ENCODE assay signal across 8 mouse cellular contexts in genomic region chr4:148901275-148902052, GRCm38 (mm10).
DNase-seq lines count a peak whose midpoint lies in the region; ATAC-seq and TF ChIP-seq lines count a peak whose summit lies in the region.

No protein-coding gene starts in this region.

- under 1% methylated on average over 64 of the region's 64 CpGs for WGBS in heart, embryonic 12.5 days
- WGBS in lung, postnatal 0 days = 2% methylated on average over 56 of the region's 64 CpGs

- ATAC-seq in heart, embryonic 12.5 days (ENCODE audit: insufficient number of reproducible peaks, low FRiP score) = peak; percentile 29
- ATAC-seq in lung, postnatal 0 days = peak; percentile 5; the same call in 1 of the 2 replicates

- H3K4me2 ChIP-seq in heart, embryonic 12.5 days = peak overlapping the region; percentile 92
- H3K4me2 ChIP-seq in lung, postnatal 0 days (replicated peaks; ENCODE audit: low read depth, low read length) = peak overlapping the region; percentile 88

- TF ChIP-seq POLR2A in MEL (IDR thresholded peaks at IDR 0.05; ENCODE audit: control insufficient read depth in 1 of 2, insufficient read depth in 1 of 2, low read depth in 1 of 2, low read length in 2 of 2, poor library complexity in 1 of 2) = 0 out of 4 replicates have a peak, but pooled peaks of 1 of the 2 experiments have one; percentile 25
- TF ChIP-seq POLR2A in testis, adult 2 months (IDR thresholded peaks at IDR 0.05; ENCODE audit: control insufficient read depth, low read depth, low read length) = no peak

- TF ChIP-seq CTCF in MEL (IDR thresholded peaks at IDR 0.05 in 2 of 3, conservative IDR thresholded peaks at IDR 0.05 in 1 of 3; ENCODE audit: control insufficient read depth in 1 of 3, insufficient read depth in 1 of 3, low read depth in 2 of 3, low read length in 3 of 3, poor library complexity in 1 of 3, severe bottlenecking in 1 of 3) = no peak
- TF ChIP-seq CTCF in lung, postnatal 0 days (IDR thresholded peaks at IDR 0.05) = no peak
- TF ChIP-seq CTCF in testis, adult 2 months (IDR thresholded peaks at IDR 0.05; ENCODE audit: control insufficient read depth, insufficient read depth, insufficient replicate concordance, low read depth, low read length) = no peak

- no peak for TF ChIP-seq RAD21 in MEL (IDR thresholded peaks at IDR 0.05; ENCODE audit: low read depth, low read length)

- peak overlapping the region; percentile 91 for H3K27ac ChIP-seq in heart, embryonic 12.5 days (ENCODE audit: poor library complexity, severe bottlenecking)
- no peak overlapping the region for H3K27ac ChIP-seq in MEL (ENCODE audit: control insufficient read depth, low read depth, low read length)
- peak overlapping the region; percentile 82 for H3K27ac ChIP-seq in lung, postnatal 0 days (ENCODE audit: low read length)
- no peak overlapping the region for H3K27ac ChIP-seq in testis, adult 2 months (ENCODE audit: control insufficient read depth, insufficient read depth, low read depth, low read length)

- H3K9ac ChIP-seq in heart, embryonic 12.5 days = peak overlapping the region; percentile 90
- peak overlapping the region; percentile 81 for H3K9ac ChIP-seq in MEL (ENCODE audit: control insufficient read depth, low read depth, low read length, poor library complexity, severe bottlenecking)
- H3K9ac ChIP-seq in lung, postnatal 0 days (replicated peaks; ENCODE audit: low read depth) = peak overlapping the region; percentile 75

- no peaks in the 10 kb centered on the region; the same call in 1 of the 2 replicates for H3K79me2 ChIP-seq in MEL (ENCODE audit: control insufficient read depth, insufficient read depth, low read length, poor library complexity)

- peaks cover 54% of the 10 kb centered on the region for H3K4me1 ChIP-seq in heart, embryonic 12.5 days (replicated peaks)
- peaks cover 2 to 7% of the 10 kb centered on the region in 2 experiments; a peak in 2 of 4 replicates for H3K4me1 ChIP-seq in MEL (ENCODE audit: control insufficient read depth in 1 of 2, insufficient read depth in 2 of 2, low read length in 2 of 2)
- H3K4me1 ChIP-seq in lung, postnatal 0 days (ENCODE audit: insufficient read depth, low read depth, low read length) = peaks cover 5% of the 10 kb centered on the region; the same call in 1 of the 2 replicates
- H3K4me1 ChIP-seq in testis, adult 2 months (ENCODE audit: control insufficient read depth, insufficient read depth, low read length) = peaks cover 19% of the 10 kb centered on the region

- H3K9me3 ChIP-seq in heart, embryonic 12.5 days (replicated peaks) = no peaks in the 10 kb centered on the region
- no peaks in the 10 kb centered on the region for H3K9me3 ChIP-seq in MEL (replicated peaks; ENCODE audit: insufficient read depth, low read length)
- H3K9me3 ChIP-seq in lung, postnatal 0 days (ENCODE audit: low read length) = no peaks in the 10 kb centered on the region

- no peak for DNase-seq in heart, adult 8-10 months (ENCODE audit: low spot score)
- peak; percentile 50 for DNase-seq in MEL (ENCODE audit: low read depth, low spot score)
- DNase-seq in heart, postnatal 4 days = peak; percentile 38
- peak; percentile 39 for DNase-seq in lung, postnatal 0 days (ENCODE audit: low spot score)
- DNase-seq in layer of hippocampus, adult 9-10 months (ENCODE audit: low spot score) = no peak
- no peak for DNase-seq in left cerebral cortex, adult 8-10 months (ENCODE audit: low spot score in 2 of 2)

- TF ChIP-seq EP300 in MEL (IDR thresholded peaks at IDR 0.05; ENCODE audit: low read depth in 1 of 2, low read length in 2 of 2) = no peak
- no peak for TF ChIP-seq EP300 in lung, postnatal 0 days (IDR thresholded peaks at IDR 0.05)

- no peaks in the 10 kb centered on the region for H3K36me3 ChIP-seq in heart, embryonic 12.5 days
- peaks cover 0 to 2% of the 10 kb centered on the region in 2 experiments; a peak in 2 of 4 replicates for H3K36me3 ChIP-seq in MEL (ENCODE audit: control insufficient read depth in 1 of 2, insufficient read depth in 2 of 2, low read length in 2 of 2)
- H3K36me3 ChIP-seq in lung, postnatal 0 days (ENCODE audit: insufficient read depth, low read length) = no peaks in the 10 kb centered on the region
- H3K36me3 ChIP-seq in testis, adult 2 months (ENCODE audit: control insufficient read depth, insufficient read depth, low read length) = no peaks in the 10 kb centered on the region

- peaks cover 15% of the 10 kb centered on the region for H3K27me3 ChIP-seq in heart, embryonic 12.5 days (replicated peaks)
- peaks cover 0 to 1% of the 10 kb centered on the region in 2 experiments; a peak in 2 of 4 replicates for H3K27me3 ChIP-seq in MEL (ENCODE audit: control insufficient read depth in 1 of 2, insufficient read depth in 2 of 2, low read length in 2 of 2)
- H3K27me3 ChIP-seq in lung, postnatal 0 days (replicated peaks; ENCODE audit: insufficient read depth, low read length) = no peaks in the 10 kb centered on the region
- no peaks in the 10 kb centered on the region for H3K27me3 ChIP-seq in testis, adult 2 months (ENCODE audit: control insufficient read depth, insufficient read depth, low read length)

- H3K4me3 ChIP-seq in heart, embryonic 12.5 days = peak overlapping the region; percentile 83
- H3K4me3 ChIP-seq in MEL (ENCODE audit: control insufficient read depth in 1 of 2, insufficient read depth in 1 of 2, low read depth in 2 of 2, low read length in 2 of 2) = peak overlapping the region; percentile 85 to 100
- H3K4me3 ChIP-seq in lung, postnatal 0 days (ENCODE audit: low read depth, low read length) = peak overlapping the region; percentile 66
- H3K4me3 ChIP-seq in testis, adult 2 months (ENCODE audit: control insufficient read depth, low read depth, low read length) = peak overlapping the region; percentile 63

TF ChIP-seq in MEL, 35 proteins besides CTCF, POLR2A, EP300 and RAD21:
- TF ChIP-seq TAL1 (IDR thresholded peaks at IDR 0.05; ENCODE audit: low read length) = no peak
- no peak for TF ChIP-seq GABPA (IDR thresholded peaks at IDR 0.05; ENCODE audit: low read depth, low read length)
- 0 out of 2 replicates have a peak, but pooled peaks have one; percentile 58 for TF ChIP-seq UBTF (IDR thresholded peaks at IDR 0.05; ENCODE audit: borderline replicate concordance, insufficient read depth, low read depth, low read length)
- no peak for TF ChIP-seq POLR2AphosphoS2 (IDR thresholded peaks at IDR 0.05; ENCODE audit: low read length)
- TF ChIP-seq ZC3H11A (IDR thresholded peaks at IDR 0.05; ENCODE audit: low read depth, low read length) = no peak
- TF ChIP-seq ZMIZ1 (IDR thresholded peaks at IDR 0.05; ENCODE audit: low read depth, low read length) = no peak
- TF ChIP-seq POLR2AphosphoS5 (IDR thresholded peaks at IDR 0.05; ENCODE audit: borderline replicate concordance, low read depth, low read length) = no peak
- TF ChIP-seq TCF12 (IDR thresholded peaks at IDR 0.05; ENCODE audit: low read depth, low read length) = no peak
- TF ChIP-seq USF2 (IDR thresholded peaks at IDR 0.05; ENCODE audit: borderline replicate concordance in 1 of 2, insufficient read depth in 1 of 2, low read depth in 1 of 2, low read length in 2 of 2) = no peak
- no peak for TF ChIP-seq BHLHE40 (IDR thresholded peaks at IDR 0.05; ENCODE audit: borderline replicate concordance, low read depth, low read length)
- peak; percentile 39 for TF ChIP-seq SIN3A (IDR thresholded peaks at IDR 0.05; ENCODE audit: low read length)
- no peak for TF ChIP-seq MXI1 (IDR thresholded peaks at IDR 0.05; ENCODE audit: low read depth, low read length)
- no peak for TF ChIP-seq HCFC1 (IDR thresholded peaks at IDR 0.05; ENCODE audit: low read depth, low read length)
TF ChIP-seq in MEL: peak in this region for 2.

Comparison
In these comparisons a context has a peak if more than half of its experiments do, and no peak if none do; other contexts are left out.
1. DNase-seq: peak in MEL (single experiment), heart, postnatal 4 days (single experiment) and lung, postnatal 0 days (single experiment); none in heart, adult 8-10 months (single experiment), layer of hippocampus, adult 9-10 months (single experiment) and left cerebral cortex, adult 8-10 months (0 of 2).
2. H3K27ac ChIP-seq: peak in heart, embryonic 12.5 days (single experiment) and lung, postnatal 0 days (single experiment); none in MEL (single experiment) and testis, adult 2 months (single experiment).
3. Peak in every context shown above with its lines, with median percentiles within 50 percentile points of each other: H3K4me3 ChIP-seq and H3K9ac ChIP-seq.